Mouse (Mus musculus): Measurements from ENCODE around the gene Gm10643.
A peak's percentile ranks its signal among the peaks of the same experiment; 100 is the strongest.

The Gm10643 gene

GRCm38 (mm10) chr8:84065037-84065436 is at the start of gene Gm10643:
Gene Gm10643, minus strand, starts transcription at chr8:84065137.
- no peak for DNase-seq (ENCODE audit: low read depth)

GRCm38 (mm10) chr8:84106216-84107040 is 41.5 kb upstream of the Gm10643 start:
- no peak for DNase-seq (ENCODE audit: low read depth)

DNA sequence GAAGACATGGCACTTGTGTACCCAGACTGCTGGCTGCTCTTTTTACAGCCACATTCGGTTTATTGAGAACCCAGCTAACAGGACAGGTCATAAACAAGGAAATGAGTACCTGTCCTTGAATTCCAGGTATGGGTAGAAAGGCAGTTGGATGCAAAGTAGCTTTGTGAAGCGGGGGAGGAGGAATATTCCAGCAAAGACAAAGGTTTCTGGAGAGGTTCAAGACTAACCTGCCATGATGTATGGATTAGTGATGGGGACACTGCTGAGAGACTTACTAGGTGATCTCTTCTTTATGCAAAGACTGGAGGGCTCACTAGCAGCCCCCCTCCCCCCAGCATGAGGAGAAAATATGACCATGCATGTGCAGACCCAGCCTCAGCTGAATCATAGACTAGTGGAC is 40.7 kb upstream of the Gm10643 start:
- no peak for DNase-seq (ENCODE audit: low read depth)

GRCm38 (mm10) chr8:84104697-84105609 is 40.0 kb upstream of the Gm10643 start, which contains the start of gene Dcaf15:
Gene Dcaf15, minus strand, starts transcription at chr8:84104768.
- peak; percentile 100 for DNase-seq (ENCODE audit: low read depth)

DNA sequence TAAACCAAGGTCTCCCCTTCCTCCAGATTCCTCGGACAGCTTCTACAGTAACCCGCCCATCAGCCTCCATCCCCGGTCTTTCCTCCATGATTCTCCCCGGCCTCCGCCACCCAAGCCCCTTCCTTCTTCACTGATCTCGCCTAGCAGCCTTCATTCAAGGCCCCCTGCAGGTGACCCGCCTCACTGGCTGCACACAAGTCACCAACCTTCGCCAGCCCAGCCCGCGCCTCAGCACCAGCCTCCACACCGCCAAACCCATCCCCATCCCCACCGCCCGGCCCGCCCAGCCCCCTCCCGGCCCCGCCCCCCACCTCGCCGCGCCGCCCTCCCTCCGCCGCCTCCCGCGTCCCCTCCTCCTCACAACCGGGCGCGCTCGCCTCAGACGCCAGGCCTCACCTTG is 39.3 kb upstream of the Gm10643 start:
- DNase-seq (ENCODE audit: low read depth): peak; percentile 78

GRCm38 (mm10) chr8:84103601-84104000 is 38.7 kb upstream of the Gm10643 start:
- DNase-seq (ENCODE audit: low read depth): peak; percentile 64

GRCm38 (mm10) chr8:84101476-84102270 is 36.7 kb upstream of the Gm10643 start:
- DNase-seq (ENCODE audit: low read depth): no peak

- no peak for DNase-seq (ENCODE audit: low read depth)
Observed at GRCm38 (mm10) chr8:84098376-84098775, 33.4 kb upstream of the Gm10643 start.

DNA sequence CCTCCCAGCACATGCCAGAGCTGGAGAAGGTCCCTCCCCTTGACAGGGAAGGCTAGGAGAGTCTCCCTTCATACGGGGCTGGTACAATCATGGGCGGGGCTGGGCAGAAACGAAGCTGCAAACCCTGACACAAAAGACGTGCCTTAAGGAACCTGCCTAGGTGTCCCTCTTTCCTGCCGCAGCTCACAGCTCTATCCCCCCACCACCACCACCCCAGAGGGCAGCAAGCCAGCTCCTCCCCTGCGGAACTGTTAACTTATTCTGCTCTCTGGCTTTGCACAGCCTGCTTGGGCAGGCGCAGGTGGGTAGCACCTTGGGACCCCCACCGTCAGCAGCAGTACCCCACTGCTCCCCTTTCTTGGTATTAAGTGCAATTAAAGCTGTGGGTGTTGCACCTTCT is 31.1 kb upstream of the Gm10643 start:
- DNase-seq (ENCODE audit: low read depth): no peak

DNA sequence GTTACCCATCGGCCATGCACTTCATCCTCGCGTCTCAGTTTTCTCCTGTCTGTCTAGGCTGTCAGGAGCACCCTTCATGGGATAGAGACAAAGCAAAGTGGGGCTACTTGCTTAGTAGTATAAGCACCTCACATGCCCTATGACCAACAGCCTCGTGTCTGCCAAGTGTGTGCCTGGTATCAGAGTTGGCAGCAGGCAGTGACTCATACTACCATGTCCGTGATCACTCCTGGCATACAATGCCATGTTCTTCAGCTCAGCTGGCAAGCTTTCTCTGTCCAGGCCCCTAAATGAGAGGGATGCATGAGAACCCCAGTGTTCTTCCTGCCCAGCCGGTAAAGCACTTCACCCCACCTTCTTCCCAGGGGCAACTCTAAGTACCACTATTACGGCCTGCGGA is 25.6 kb upstream of the Gm10643 start:
- no peak for DNase-seq (ENCODE audit: low read depth)

GRCm38 (mm10) chr8:84089277-84089676 is 24.3 kb upstream of the Gm10643 start:
- no peak for DNase-seq (ENCODE audit: low read depth)

- DNase-seq (ENCODE audit: low read depth): no peak
Observed at GRCm38 (mm10) chr8:84087821-84088220, 22.9 kb upstream of the Gm10643 start.

- no peak for DNase-seq (ENCODE audit: low read depth)
Observed at GRCm38 (mm10) chr8:84087156-84087555, 22.2 kb upstream of the Gm10643 start.

DNA sequence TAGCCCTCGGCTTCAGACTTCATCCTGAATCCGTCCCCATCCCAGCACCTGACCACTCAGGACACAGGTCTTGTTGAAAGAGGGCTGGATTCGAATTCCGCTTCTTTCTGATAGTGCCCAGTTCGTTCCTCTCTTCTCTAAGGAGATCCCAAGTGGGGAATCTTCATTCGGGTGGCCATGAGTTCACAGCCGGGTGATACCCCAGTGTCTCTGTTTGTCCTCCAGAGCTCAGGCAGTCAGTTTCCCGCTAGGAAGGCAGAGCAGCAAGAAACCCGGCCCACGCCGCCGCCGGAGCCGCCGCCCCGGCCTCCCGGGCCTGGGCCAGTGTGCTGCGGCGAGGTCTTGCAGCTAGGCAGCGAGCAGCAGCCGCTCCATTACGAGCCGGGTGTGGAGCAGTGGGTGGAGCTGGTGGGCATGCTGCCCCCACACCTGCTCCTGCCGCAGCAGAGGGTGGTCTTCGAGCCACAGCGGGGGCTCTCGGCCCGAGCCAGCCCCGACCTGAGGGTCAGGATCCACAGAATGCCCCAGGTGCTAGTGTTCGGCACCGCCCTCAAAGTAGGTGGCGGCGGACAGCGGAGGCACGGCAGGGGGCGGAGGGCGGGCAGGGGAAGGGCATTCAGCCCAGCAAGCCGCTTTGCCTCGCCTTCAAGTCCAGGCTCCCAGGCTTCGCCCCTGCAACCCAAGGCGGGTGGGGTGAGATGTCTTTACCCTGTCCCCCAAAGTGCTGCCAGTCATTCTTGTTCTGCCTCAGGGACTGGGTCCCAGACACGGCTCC is 19.6 kb upstream of the Gm10643 start:
- no peak for DNase-seq (ENCODE audit: low read depth)

GRCm38 (mm10) chr8:84083829-84084241 is 18.9 kb upstream of the Gm10643 start:
- DNase-seq (ENCODE audit: low read depth): peak; percentile 24

DNA sequence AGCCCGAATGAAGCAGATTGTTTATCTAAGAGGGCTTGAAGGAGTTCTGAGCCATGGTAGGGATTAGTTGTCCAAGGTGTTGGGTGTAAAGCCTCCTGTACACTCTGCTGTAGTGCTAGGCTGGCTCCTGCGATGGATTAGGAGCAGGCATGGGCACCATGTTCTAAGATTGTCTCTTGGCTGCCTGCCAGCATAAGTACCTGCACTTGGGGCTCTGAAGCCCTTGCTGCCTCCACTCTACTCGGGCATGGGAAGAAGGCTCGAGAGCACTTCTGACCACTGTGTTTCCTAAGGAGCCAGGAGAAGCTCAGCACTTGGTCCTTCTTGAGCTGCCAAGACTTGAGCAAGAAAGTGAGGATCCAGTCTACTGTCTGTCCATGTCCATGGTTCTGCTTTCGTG is 14.3 kb upstream of the Gm10643 start:
- DNase-seq (ENCODE audit: low read depth): no peak

GRCm38 (mm10) chr8:84076849-84077248 is 11.9 kb upstream of the Gm10643 start:
- DNase-seq (ENCODE audit: low read depth): no peak

DNA sequence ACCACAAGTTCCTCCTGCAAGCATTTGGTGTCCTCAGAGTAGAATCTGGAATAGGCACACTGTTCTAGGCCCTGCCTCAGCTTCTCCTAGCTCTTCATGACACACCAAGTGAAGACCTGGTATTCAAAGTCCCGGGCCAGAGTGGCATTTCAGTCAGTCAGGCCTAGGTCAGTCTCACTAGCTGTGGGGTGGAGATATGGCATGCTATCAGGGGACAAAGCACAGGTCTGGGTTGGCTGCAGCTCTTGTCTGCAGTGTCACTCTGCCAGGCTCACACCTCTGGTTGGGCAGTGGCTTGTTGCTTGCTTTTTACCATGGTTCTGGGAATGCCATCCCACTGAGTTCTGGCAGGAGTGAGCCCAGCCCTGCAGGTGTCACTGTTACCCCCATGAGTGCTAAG is 11.5 kb upstream of the Gm10643 start:
- DNase-seq (ENCODE audit: low read depth): no peak

GRCm38 (mm10) chr8:84073230-84073976 is 8.5 kb upstream of the Gm10643 start:
- DNase-seq (ENCODE audit: low read depth): no peak

DNA sequence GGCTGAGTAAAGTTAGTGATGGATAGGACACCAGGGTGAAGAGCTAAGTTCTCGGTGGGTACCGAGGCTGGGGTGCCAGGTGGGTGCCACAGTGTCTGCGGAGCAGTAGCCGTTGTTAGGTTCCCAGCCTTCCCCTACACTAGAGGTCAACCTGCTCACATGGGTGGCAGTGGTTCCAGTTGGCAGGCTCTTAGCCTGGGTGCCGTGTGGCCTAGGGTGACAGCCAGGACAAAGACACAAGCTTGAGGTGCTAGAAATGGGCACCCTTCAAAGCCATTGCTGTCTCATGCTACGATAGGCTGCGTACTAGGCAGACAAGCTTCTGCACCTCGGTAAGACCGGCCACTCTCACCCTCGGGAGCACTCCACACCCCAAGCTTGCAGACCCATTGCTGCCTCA is 7.4 kb upstream of the Gm10643 start:
- no peak for DNase-seq (ENCODE audit: low read depth)

GRCm38 (mm10) chr8:84071921-84072320 is 7.0 kb upstream of the Gm10643 start:
- DNase-seq (ENCODE audit: low read depth): peak; percentile 53
